Mouse (Mus musculus) ovary, postnatal 14 days (tissue): ENCODE measurements around the gene Pcdh15.
A peak's percentile ranks its signal among the peaks of the same experiment; 100 is the strongest.

Experiments used
- DNase-seq: peaks from one replicate; pipeline ENCODE4 v3.0.0; 2022; ENCODE audit warnings: low spot score

Gene Pcdh15

DNA sequence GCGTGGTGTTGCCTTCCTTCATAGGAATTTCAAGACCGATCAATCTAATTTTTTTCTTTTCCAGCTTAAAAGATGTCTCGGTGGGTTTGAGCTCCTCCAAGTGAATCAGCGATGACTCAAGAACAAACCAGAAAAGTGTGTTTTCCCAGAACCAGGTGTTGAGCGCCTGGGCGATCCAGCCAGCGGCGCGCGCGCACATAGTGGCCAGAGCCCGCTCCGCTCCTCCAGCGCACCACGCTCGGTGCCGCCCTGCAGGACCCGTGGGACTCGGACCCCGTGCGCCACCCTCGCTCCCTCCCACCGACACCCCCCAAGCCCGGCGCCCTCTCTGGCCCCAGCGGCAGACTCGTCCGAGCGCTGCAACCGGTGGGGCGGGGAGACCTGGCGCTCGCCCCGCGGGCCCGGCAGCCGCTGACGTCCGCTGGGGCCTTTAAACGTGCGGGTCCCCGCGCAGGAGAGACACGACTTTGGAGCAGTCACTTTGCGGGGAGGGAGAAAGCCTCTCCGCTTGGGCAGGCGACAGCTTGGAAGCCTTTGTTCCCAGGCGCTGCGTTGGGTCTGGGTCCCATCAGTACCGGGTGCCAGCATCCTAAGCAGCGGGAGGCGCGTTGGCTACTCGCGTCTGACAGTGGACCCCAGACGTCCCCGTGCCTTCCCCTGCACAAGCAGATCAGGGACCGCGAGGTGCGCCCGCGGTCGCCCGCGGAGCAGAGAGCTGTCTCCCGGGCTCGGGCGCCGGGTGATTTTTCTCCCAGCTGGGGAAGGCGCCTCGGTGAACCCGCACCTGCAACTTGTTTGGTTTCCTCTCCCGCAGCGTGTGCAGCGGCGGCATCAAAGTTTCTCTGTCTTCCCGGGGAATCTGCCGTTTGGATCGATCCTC lies at the start of gene Pcdh15:
Pcdh15 (plus strand) TSS at position 377 of the 880 bp plus-strand sequence.
- DNase-seq = no peak

DNA sequence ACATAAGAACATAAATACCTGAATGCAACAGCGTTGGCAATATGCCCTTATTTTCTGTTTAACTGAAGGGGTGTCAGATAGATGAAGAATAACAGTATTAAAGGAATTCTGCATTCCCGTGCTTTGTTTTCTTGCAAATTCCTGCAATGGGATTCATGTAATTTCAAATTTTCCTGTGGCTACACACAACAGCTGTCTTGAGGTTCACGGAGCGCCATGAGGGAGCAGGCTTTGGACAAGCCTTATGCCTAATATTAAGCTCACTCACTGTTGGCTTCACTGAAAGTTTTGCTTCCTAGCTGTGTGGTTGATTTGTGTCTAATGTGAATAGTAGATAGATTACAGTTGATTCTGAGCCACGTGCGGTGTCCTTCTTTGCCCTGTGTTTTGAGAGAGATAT lies 47.1 kb upstream of the Pcdh15 start:
- DNase-seq = no peak

GRCm38 (mm10) chr10:73059726-73060230 lies 39.4 kb upstream of the Pcdh15 start:
- no peak for DNase-seq

DNA sequence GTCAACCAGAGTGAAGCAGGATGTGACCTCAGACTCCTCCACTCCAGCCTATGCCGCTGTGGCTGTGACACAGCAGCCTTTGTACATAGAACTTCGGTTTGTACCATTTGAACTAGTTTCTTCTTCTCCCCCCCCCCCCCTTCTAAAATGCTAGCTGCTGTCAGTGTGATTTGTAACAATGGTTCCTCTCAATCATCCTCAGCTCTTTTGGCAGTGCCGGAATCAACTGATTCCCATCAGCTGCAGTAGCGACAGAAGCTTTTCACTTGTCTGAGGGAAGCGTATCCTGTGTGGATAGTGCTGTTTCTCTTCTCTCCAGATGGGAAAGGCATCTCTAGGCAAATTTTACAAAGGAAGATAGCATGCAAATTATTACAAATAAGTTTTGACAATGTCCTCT lies 12.4 kb upstream of the Pcdh15 start:
- no peak for DNase-seq

- no peak for DNase-seq
These were observed 2.5 kb upstream of the Pcdh15 start for GRCm38 (mm10) chr10:73096531-73097135.

- no peak for DNase-seq
These were observed 2.0 kb upstream of the Pcdh15 start for GRCm38 (mm10) chr10:73097176-73097575.

DNA sequence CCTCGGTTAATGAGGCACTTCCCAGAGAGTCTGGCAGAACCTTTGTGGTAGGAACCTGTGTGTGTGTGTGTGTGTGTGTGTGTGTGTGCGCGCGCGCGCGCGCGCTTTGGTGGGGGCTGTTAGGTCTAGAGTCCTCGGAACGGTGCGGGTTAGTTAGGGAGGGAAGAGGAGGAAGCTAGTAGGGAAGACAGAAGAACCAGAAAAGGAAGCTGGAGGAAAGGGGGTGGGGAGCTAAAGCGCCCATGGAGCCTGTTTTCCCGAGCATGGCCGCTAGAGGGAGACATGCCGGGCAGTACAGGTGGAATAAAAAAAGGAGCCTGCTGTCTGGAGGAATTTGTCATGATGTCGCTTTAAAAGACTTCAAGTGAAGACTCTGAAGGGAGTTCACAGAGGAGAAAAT lies 1.2 kb upstream of the Pcdh15 start:
- peak; percentile 46 for DNase-seq

- no peak for DNase-seq
These were observed 702 bp downstream of the Pcdh15 start for GRCm38 (mm10) chr10:73099846-73100241.

- DNase-seq = no peak
These were observed 4.3 kb downstream of the Pcdh15 start for GRCm38 (mm10) chr10:73103383-73103994.

GRCm38 (mm10) chr10:73105893-73106292 lies 6.8 kb downstream of the Pcdh15 start:
- no peak for DNase-seq

DNA sequence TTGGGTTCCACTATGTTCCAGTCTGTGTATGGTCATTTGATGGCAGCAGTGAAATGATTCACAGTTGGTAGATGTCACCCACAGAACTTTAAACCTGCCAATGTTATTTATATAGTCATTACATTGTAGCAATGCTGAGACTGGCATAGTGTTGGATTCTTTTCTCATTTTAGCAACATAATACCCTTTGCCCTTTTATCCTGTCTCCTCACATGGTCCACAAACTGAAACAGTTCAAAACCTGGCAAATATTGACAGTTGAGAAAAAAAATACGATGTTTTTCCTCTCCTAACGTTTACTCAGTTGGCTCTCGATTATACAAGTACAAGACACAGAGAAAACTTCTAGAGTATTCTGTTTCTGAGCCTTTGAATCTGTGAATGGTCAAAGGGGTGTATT lies 38.8 kb downstream of the Pcdh15 start:
- no peak for DNase-seq

DNA sequence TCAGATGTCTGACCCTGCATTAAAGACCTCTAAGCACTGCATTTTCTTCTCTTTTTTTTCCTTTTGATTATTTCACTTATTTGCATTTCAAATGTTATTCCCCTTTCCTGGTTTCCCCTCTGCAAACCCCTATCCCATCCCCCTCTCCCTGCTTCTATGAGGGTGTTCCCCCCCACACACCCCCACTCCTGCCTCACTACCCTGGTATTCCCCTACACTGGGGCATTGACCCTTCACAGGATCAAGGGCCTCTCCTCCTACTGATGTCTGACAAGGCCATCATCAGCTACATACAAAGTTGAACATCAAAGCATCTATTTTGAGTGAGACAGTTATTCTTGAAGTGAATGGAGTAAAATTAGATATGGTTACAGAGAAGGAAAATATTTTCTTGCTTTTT lies 48.4 kb downstream of the Pcdh15 start:
- no peak for DNase-seq

DNA sequence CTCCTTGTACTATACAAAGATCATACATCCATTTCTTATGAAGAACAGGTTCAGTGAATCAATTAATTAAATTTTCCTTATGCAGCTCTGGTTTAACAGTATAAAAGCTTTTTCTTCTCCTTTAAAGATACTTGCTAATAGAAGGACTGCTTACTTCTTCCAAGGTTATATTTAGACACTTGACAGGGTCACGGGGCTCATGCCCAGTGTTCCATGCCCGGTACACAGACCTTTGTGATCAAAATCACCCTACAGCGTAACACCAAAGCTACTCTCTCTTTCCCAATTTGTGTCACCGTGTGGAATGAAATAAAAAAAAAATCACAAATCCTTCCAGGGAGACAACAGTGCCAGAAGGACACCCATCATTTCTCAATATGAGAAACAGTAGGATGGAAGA lies 48.8 kb downstream of the Pcdh15 start:
- DNase-seq = no peak

DNA sequence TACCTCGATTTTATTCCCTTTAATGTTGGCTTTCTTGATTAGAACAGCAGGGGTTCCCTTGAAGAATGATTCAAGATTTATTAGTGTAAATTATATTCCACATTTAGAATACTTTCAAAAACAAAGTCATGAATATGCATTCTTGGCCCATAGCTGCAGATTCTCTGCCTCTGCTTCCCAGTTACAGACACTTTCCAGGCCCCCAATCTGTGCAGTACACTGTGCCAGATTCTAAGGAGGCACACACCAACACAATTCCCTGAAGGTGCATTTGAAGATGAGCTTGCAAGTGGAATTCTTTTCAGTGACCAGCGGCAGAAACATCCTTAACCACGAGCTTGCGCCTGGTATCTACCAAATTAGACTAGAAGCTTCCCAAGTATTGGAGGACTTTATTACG lies 55.4 kb downstream of the Pcdh15 start:
- DNase-seq = no peak

DNA sequence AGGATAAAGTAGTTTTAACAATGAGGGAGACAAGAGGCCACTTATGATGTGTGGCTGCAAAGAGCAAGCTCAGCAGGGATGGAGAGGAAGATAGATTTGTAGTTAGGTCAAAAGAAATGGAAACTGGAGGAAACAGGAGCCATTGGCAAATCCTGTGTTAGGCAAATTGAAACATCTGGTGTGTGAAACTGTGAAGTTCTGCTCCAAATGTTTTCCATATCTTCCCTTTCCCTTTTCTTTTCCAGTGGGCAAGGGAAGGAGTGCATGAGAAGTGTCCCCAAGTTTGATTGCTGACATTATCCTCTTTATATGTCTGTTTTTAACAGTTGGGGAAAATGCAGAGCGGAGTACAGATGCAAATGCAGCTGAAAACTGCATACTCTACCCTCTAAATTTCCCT lies 62.6 kb downstream of the Pcdh15 start:
- no peak for DNase-seq

- no peak for DNase-seq
These were observed 116.9 kb downstream of the Pcdh15 start for GRCm38 (mm10) chr10:73216001-73216400.

DNA sequence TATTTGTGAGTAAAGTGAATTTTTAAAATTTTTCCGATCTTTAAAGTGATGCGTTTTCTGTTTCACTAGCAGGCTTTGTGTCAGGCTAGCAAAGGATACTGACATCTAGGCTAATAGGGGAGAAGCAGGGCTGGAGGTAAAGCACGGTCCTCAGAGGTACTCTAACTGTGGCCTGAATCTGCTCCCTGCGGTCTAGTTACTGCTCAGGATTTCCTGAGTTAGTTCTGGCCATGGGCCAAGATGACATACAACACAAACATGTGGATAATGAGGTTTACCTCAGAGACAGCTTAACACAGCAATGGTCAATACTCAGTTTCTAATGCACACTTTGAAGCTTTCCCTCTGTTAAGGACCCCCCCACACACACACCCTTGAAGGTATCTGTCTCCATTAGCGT lies 143.2 kb downstream of the Pcdh15 start:
- no peak for DNase-seq

GRCm38 (mm10) chr10:73280438-73280837 lies 181.3 kb downstream of the Pcdh15 start:
- DNase-seq = no peak

DNA sequence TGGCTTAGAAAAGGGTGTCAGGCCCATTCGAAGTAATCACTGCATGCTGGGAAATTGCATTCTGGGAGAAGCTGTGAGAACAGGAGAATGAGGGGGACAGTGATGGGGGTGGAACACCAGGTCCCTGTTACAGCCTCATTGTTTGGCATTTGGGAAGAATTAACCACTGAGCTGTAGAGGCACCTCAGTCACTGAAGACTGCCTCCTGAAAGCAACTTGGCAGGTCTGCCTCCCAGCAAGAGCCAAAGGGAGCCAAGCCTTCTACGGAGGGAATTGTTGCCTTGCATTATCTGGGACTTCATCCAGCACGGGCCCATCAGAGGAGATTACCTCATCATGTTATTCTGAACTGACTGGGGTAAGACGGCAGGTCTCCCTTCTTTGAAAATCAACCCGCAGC lies 197.3 kb downstream of the Pcdh15 start:
- no peak for DNase-seq

DNA sequence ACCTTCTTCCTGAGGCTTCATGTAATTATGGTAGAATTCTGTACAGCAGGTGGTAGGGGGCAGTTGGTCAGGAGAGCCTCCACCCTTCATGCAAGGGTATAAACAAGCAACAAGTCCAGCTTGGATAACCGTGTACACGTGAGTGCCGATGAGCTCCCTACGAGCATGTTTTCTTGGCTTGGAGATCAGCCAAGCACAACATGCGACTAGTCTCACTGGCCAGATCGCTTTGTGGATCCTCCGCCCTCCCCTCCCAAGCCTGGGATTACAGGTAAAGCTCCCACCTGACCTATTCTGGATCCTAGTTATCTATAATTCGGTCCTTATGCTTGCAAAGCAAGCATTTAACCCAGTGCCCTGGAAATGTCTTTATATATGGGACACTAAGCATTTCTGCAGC lies 202.8 kb downstream of the Pcdh15 start:
- no peak for DNase-seq

DNA sequence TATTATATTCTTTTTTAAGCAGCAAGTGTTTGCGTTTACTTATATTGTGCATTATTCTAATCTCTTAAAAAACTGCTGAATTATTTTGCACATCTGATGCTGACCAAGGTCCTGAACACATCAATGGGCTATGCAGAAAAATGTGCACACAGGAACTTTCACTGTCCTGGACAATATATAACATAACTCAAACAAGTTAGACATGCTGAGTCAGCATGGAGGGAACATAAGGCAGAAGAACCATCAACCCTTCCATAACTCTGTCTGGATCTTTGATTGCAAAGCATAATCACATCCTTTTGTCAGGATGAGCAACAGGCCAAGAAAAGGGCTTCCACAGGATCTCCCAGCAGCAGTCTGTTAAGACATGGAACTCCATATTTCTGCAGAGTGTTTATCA lies 207.5 kb downstream of the Pcdh15 start:
- no peak for DNase-seq

- no peak for DNase-seq
These were observed 227.7 kb downstream of the Pcdh15 start for GRCm38 (mm10) chr10:73326861-73327260.

DNA sequence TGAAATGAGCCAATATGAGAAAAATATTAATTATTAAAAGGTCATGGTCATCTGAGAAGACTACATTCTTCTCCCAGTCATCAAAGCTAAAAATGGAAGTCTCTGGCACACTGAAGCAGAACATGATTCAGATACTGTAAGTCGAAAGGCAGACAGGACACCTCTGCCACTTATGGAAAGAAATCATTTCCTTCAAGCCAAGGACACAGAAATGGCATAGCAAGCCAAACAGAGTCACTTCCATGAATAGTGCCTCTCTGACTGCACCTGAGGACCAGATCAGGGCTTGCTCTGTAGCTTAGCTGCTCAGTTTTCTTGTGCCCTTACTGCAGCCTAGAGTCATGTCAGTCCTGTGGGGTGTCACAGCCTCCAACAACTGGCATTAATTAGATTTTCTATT lies 234.3 kb downstream of the Pcdh15 start:
- no peak for DNase-seq
